Mouse (Mus musculus): ENCODE results near the gene Myoz1.

DNA sequence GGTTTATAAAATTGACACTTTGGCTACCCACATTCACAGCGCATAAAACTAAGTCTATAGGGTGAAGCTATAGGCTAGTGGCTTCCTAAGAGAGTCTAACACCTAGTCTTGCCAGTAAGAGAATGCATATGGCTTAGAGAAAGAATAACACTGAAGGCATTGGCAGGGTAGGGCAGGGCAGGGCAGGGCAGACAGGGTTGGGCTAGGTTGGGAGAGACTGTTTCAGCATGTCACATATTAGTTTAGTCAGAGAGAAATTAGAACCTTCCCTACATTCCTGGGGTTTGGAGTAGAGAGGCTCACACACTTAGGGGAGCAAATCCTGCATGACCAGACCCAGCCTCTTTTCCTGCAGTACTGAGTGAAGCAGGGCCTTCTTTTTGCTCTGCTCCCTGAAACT lies 11.1 kb upstream of the Myoz1 start:
- no peak for TF ChIP-seq CTCF (IDR thresholded peaks at IDR 0.05; ENCODE audit: low read depth)
- TF ChIP-seq EP300 (optimal IDR thresholded peaks at IDR 0.05) = no peak
